ENCODE assay signal across 9 mouse cellular contexts in genomic region chr6:31527897-31528296, GRCm38 (mm10). TPM values are rescaled to one million over a fixed set of nuclear protein-coding genes. Genes with fewer than 3 reads are reported as not detected.
DNase-seq lines count a peak whose midpoint lies in the region; ATAC-seq lines count a peak whose summit lies in the region.
"Had no signal": no experiment of that assay in that cellular context is flagged by ENCODE, and none has a peak within 500 bp of the region (broad histone marks: within the 10 kb centered on the region; RNA-seq: fewer than 3 reads in every experiment).

No protein-coding gene starts in this region.

- H3K27me3 ChIP-seq in forebrain, embryonic 10.5 days (ENCODE audit: poor library complexity, severe bottlenecking) = no peaks in the 10 kb centered on the region
- H3K27me3 ChIP-seq in forebrain, embryonic 13.5 days = no peaks in the 10 kb centered on the region
- no peaks in the 10 kb centered on the region for H3K27me3 ChIP-seq in midbrain, embryonic 14.5 days (ENCODE audit: control insufficient read depth, insufficient read depth, low read length)
- H3K27me3 ChIP-seq in midbrain, embryonic 13.5 days = no peaks in the 10 kb centered on the region
- H3K27me3 ChIP-seq: hindbrain, embryonic 15.5 days had no signal

- H3K4me2 ChIP-seq in forebrain, embryonic 13.5 days = no peak overlapping the region
- no peak overlapping the region for H3K4me2 ChIP-seq in midbrain, embryonic 14.5 days (ENCODE audit: low read length)
- H3K4me2 ChIP-seq in midbrain, embryonic 13.5 days (replicated peaks) = no peak overlapping the region
- H3K4me2 ChIP-seq: hindbrain, embryonic 15.5 days had no signal

- peaks cover 47% of the 10 kb centered on the region for H3K36me3 ChIP-seq in forebrain, embryonic 10.5 days (replicated peaks)
- peaks cover 46% of the 10 kb centered on the region for H3K36me3 ChIP-seq in forebrain, embryonic 13.5 days (ENCODE audit: poor library complexity, severe bottlenecking)
- H3K36me3 ChIP-seq in midbrain, embryonic 14.5 days (ENCODE audit: control insufficient read depth, insufficient read depth, low read length) = peaks cover 33% of the 10 kb centered on the region
- peaks cover 44% of the 10 kb centered on the region for H3K36me3 ChIP-seq in midbrain, embryonic 13.5 days

- 75% methylated on average over 7 of the region's 7 CpGs for WGBS in forebrain, embryonic 10.5 days
- WGBS in forebrain, embryonic 13.5 days = 69% methylated on average over 7 of the region's 7 CpGs
- whole genome bisulfite sequencing in midbrain, embryonic 14.5 days = 77% methylated on average over 7 of the region's 7 CpGs
- WGBS in midbrain, embryonic 13.5 days = 75% methylated on average over 7 of the region's 7 CpGs

- no peaks in the 10 kb centered on the region for H3K9me3 ChIP-seq in forebrain, embryonic 10.5 days
- no peaks in the 10 kb centered on the region for H3K9me3 ChIP-seq in forebrain, embryonic 13.5 days (replicated peaks)
- H3K9me3 ChIP-seq in midbrain, embryonic 14.5 days (ENCODE audit: control insufficient read depth, low read length) = no peaks in the 10 kb centered on the region
- no peaks in the 10 kb centered on the region for H3K9me3 ChIP-seq in midbrain, embryonic 13.5 days
- H3K9me3 ChIP-seq: hindbrain, embryonic 15.5 days had no signal

- H3K4me1 ChIP-seq in forebrain, embryonic 10.5 days = 0 out of 2 replicates have a peak, but pooled peaks cover 6% of the 10 kb centered on the region
- peaks cover 6% of the 10 kb centered on the region; the same call in 1 of the 2 replicates for H3K4me1 ChIP-seq in forebrain, embryonic 13.5 days
- H3K4me1 ChIP-seq in midbrain, embryonic 14.5 days (ENCODE audit: control insufficient read depth, insufficient read depth, low read length) = no peaks in the 10 kb centered on the region
- H3K4me1 ChIP-seq in midbrain, embryonic 13.5 days (replicated peaks) = peaks cover 10% of the 10 kb centered on the region; the same call in 1 of the 2 replicates

- H3K9ac ChIP-seq in forebrain, embryonic 13.5 days = no peak overlapping the region
- H3K9ac ChIP-seq in midbrain, embryonic 14.5 days (replicated peaks; ENCODE audit: low read length) = no peak overlapping the region
- H3K9ac ChIP-seq in midbrain, embryonic 13.5 days (replicated peaks) = no peak overlapping the region
- H3K9ac ChIP-seq: hindbrain, embryonic 15.5 days had no signal

- no peak overlapping the region for H3K27ac ChIP-seq in forebrain, embryonic 10.5 days
- H3K27ac ChIP-seq in forebrain, embryonic 13.5 days = no peak overlapping the region
- H3K27ac ChIP-seq in midbrain, embryonic 14.5 days (replicated peaks; ENCODE audit: low read depth, low read length) = no peak overlapping the region
- H3K27ac ChIP-seq in midbrain, embryonic 13.5 days = no peak overlapping the region
- H3K27ac ChIP-seq: hindbrain, embryonic 15.5 days had no signal

- no peak overlapping the region for H3K4me3 ChIP-seq in forebrain, embryonic 10.5 days
- H3K4me3 ChIP-seq in forebrain, embryonic 13.5 days = no peak overlapping the region
- no peak overlapping the region for H3K4me3 ChIP-seq in midbrain, embryonic 14.5 days (replicated peaks; ENCODE audit: low read depth, low read length)
- H3K4me3 ChIP-seq in midbrain, embryonic 13.5 days (replicated peaks) = no peak overlapping the region
- H3K4me3 ChIP-seq: hindbrain, embryonic 15.5 days had no signal

- ATAC-seq in forebrain, embryonic 13.5 days = no peak
- no peak for ATAC-seq in midbrain, embryonic 14.5 days (ENCODE audit: low FRiP score, low TSS enrichment)
- no peak for ATAC-seq in midbrain, embryonic 13.5 days

- DNase-seq in forebrain, embryonic 10.5 days (ENCODE audit: extremely low spot score, low spot score) = peak; percentile 40
- DNase-seq in midbrain, embryonic 14.5 days = peak; percentile 75
- DNase-seq in c-Kit-positive CD71-positive TER-119-positive erythroid progenitor cells, embryonic 14.5 days (ENCODE audit: low spot score) = peak; percentile 78
- peak; percentile 65 to 67 for DNase-seq in layer of hippocampus, postnatal 10 days (ENCODE audit: low spot score in 2 of 2)
- peak; percentile 56 for DNase-seq in retina, adult 2 months (ENCODE audit: low read depth, low spot score)
- no peak for DNase-seq in natural killer cell, adult 2 months (ENCODE audit: low spot score in 2 of 2)

RNA-seq across cellular contexts. Expression of gene Podxl, which starts 35.9 kb away (rescaled TPM):
- 17.2 and 20.6 TPM in 2 replicates for polyA plus RNA-seq in forebrain, embryonic 10.5 days (2016; fragmentation: Nextera tagmentation; extraction: Ambion mirVana)
- 13.2 and 15.9 TPM in 2 replicates for polyA plus RNA-seq in forebrain, embryonic 13.5 days (2015; fragmentation: Nextera tagmentation; extraction: Ambion mirVana)
- 6.7 and 10.3 TPM in 2 replicates for polyA plus RNA-seq in midbrain, embryonic 14.5 days (2014; fragmentation: Nextera tagmentation; extraction: Ambion mirVana)
- 12.3 and 14.1 TPM in 2 replicates for polyA plus RNA-seq in midbrain, embryonic 13.5 days (2015; fragmentation: Nextera tagmentation; extraction: Ambion mirVana)
- 10 to 100 TPM; 19.2 to 21.1 TPM for total RNA-seq in layer of hippocampus, postnatal 10 days (2021)

Comparison
In these comparisons a context has a peak if more than half of its experiments do, and no peak if none do; other contexts are left out.
1. DNase-seq: peak in forebrain, embryonic 10.5 days (single experiment), midbrain, embryonic 14.5 days (single experiment), c-Kit-positive CD71-positive TER-119-positive erythroid progenitor cells, embryonic 14.5 days (single experiment), layer of hippocampus, postnatal 10 days (2 of 2) and retina, adult 2 months (single experiment); none in natural killer cell, adult 2 months (0 of 2).